Mouse (Mus musculus) intestine, embryonic 16.5 days (tissue): ENCODE measurements at regions not wholly inside any gene's neighbourhood (a gene's known extent, or its start where the extent isn't known, plus 50 kb on each side); places are given as distances from the start of the nearest gene placed in this dataset.

Source experiments
- ATAC-seq: fragments of 200-750 bp; cut with Nextera tagmentation; 2 replicates; pipeline ENCODE4 v1.8.0; 2017; ENCODE audit warnings: moderate TSS enrichment, moderate library complexity
- H3K27ac ChIP-seq: fragments of 300-500 bp; sonication (generic); 2 replicates; pipeline ENCODE4 v1.5.1; 2014; ENCODE audit warnings: mild to moderate bottlenecking, low read length
- H3K27me3 ChIP-seq: fragments of 300-500 bp; sonication (generic); replicated peaks from 2 replicates; pipeline ENCODE4 v1.6.1; 2014; ENCODE audit warnings: low read length, control low read depth, mixed read lengths; ENCODE audit not compliant: control insufficient read depth, insufficient read depth
- H3K36me3 ChIP-seq: fragments of 300-500 bp; sonication (generic); 2 replicates; pipeline ENCODE4 v1.6.1; 2014; ENCODE audit warnings: low read length, control low read depth; ENCODE audit not compliant: control insufficient read depth, insufficient read depth
- H3K4me1 ChIP-seq: fragments of 300-500 bp; sonication (generic); 2 replicates; pipeline ENCODE4 v1.6.1; 2014; ENCODE audit warnings: low read length, control low read depth, mixed read lengths; ENCODE audit not compliant: control insufficient read depth, insufficient read depth
- H3K4me2 ChIP-seq: fragments of 300-500 bp; sonication (generic); 2 replicates; pipeline ENCODE4 v1.6.1; 2014; ENCODE audit warnings: low read depth, low read length, control low read depth
- H3K4me3 ChIP-seq: fragments of 300-500 bp; sonication (generic); 2 replicates; pipeline ENCODE4 v1.5.1; 2014; ENCODE audit warnings: mild to moderate bottlenecking, low read length
- H3K9ac ChIP-seq: fragments of 300-500 bp; sonication (generic); 2 replicates; pipeline ENCODE4 v1.6.1; 2014; ENCODE audit warnings: low read depth, low read length
- H3K9me3 ChIP-seq: fragments of 300-500 bp; sonication (generic); 2 replicates; pipeline ENCODE4 v1.6.1; 2016; ENCODE audit warnings: low read length, control low read depth; ENCODE audit not compliant: control insufficient read depth
- WGBS: fragments of 180-500 bp; shearing (Covaris S2); extraction: QIAGEN DNeasy Blood & Tissue Kit; methylation state at CpG from one replicate; pipeline ENCODE4 v1.1.7; 2014; 5-methylcytosine and 5-hydroxymethylcytosine counted together

GRCm38 (mm10) chr13:70989999-70990645, 148.5 kb upstream of the Adamts16 start:
- Histone ChIP-seq H3K9ac (no peak overlapping the region), H3K27me3 (no peaks in the 10 kb centered on the region), H3K9me3 (no peaks in the 10 kb centered on the region), H3K4me3 (no peak overlapping the region), H3K4me2 (no peak overlapping the region), H3K36me3 (no peaks in the 10 kb centered on the region), H3K27ac (no peak overlapping the region), H3K4me1 (no peaks in the 10 kb centered on the region)
- 87% methylated on average over 10 of the region's 10 CpGs for WGBS
- ATAC-seq, result no peak

GRCm38 (mm10) chr13:70979344-70979743, 137.7 kb upstream of the Adamts16 start:
- Histone ChIP-seq H3K9ac (no peak overlapping the region), H3K4me1 (no peaks in the 10 kb centered on the region), H3K36me3 (no peaks in the 10 kb centered on the region), H3K9me3 (no peaks in the 10 kb centered on the region), H3K27me3 (no peaks in the 10 kb centered on the region), H3K4me3 (no peak overlapping the region), H3K4me2 (no peak overlapping the region), H3K27ac (no peak overlapping the region)
- 90% methylated on average over 1 of the region's 1 CpGs for WGBS
- no peak for ATAC-seq

GRCm38 (mm10) chr13:70978547-70979307, 137.1 kb upstream of the Adamts16 start:
- H3K4me1 ChIP-seq, result no peaks in the 10 kb centered on the region
- H3K9me3 ChIP-seq, result no peaks in the 10 kb centered on the region
- H3K9ac ChIP-seq, result no peak overlapping the region
- H3K4me2 ChIP-seq, result no peak overlapping the region
- no peaks in the 10 kb centered on the region for H3K27me3 ChIP-seq
- WGBS, result 81% methylated on average over 4 of the region's 5 CpGs
- H3K27ac ChIP-seq, result no peak overlapping the region
- H3K4me3 ChIP-seq, result no peak overlapping the region
- no peaks in the 10 kb centered on the region for H3K36me3 ChIP-seq
- ATAC-seq, result no peak

- no peak overlapping the region for H3K9ac ChIP-seq
- 78% methylated on average over 9 of the region's 9 CpGs for WGBS
- H3K4me2 ChIP-seq, result no peak overlapping the region
- no peaks in the 10 kb centered on the region for H3K27me3 ChIP-seq
- ATAC-seq, result no peak
- H3K4me1 ChIP-seq, result no peaks in the 10 kb centered on the region
- no peaks in the 10 kb centered on the region for H3K36me3 ChIP-seq
- no peak overlapping the region for H3K4me3 ChIP-seq
- H3K27ac ChIP-seq, result no peak overlapping the region
- no peaks in the 10 kb centered on the region for H3K9me3 ChIP-seq
These were observed 128.0 kb upstream of the Adamts16 start for GRCm38 (mm10) chr13:70969596-70969995.

- 61% methylated on average over 3 of the region's 3 CpGs for WGBS
- Histone ChIP-seq H3K9me3 (no peaks in the 10 kb centered on the region), H3K27me3 (no peaks in the 10 kb centered on the region), H3K27ac (no peak overlapping the region), H3K36me3 (no peaks in the 10 kb centered on the region), H3K4me1 (no peaks in the 10 kb centered on the region), H3K4me2 (no peak overlapping the region), H3K9ac (no peak overlapping the region), H3K4me3 (no peak overlapping the region)
- ATAC-seq, result no peak
These were observed 126.2 kb upstream of the Adamts16 start for GRCm38 (mm10) chr13:70967781-70968180.

GRCm38 (mm10) chr13:70963384-70963783, 121.8 kb upstream of the Adamts16 start:
- no peak overlapping the region for H3K4me3 ChIP-seq
- H3K27me3 ChIP-seq, result no peaks in the 10 kb centered on the region
- no peaks in the 10 kb centered on the region for H3K9me3 ChIP-seq
- WGBS, result 73% methylated on average over 2 of the region's 2 CpGs
- H3K4me1 ChIP-seq, result no peaks in the 10 kb centered on the region
- ATAC-seq, result no peak
- no peaks in the 10 kb centered on the region for H3K36me3 ChIP-seq
- H3K4me2 ChIP-seq, result no peak overlapping the region
- H3K27ac ChIP-seq, result no peak overlapping the region
- no peak overlapping the region for H3K9ac ChIP-seq

- Histone ChIP-seq H3K9me3 (no peaks in the 10 kb centered on the region), H3K4me3 (no peak overlapping the region), H3K9ac (no peak overlapping the region), H3K36me3 (no peaks in the 10 kb centered on the region), H3K4me2 (no peak overlapping the region), H3K4me1 (no peaks in the 10 kb centered on the region), H3K27ac (no peak overlapping the region), H3K27me3 (no peaks in the 10 kb centered on the region)
- no peak for ATAC-seq
- WGBS, result 65% methylated on average over 7 of the region's 7 CpGs
These were observed 92.9 kb upstream of the Adamts16 start for GRCm38 (mm10) chr13:70934309-70935037.

- no peaks in the 10 kb centered on the region for H3K27me3 ChIP-seq
- no peaks in the 10 kb centered on the region for H3K4me1 ChIP-seq
- H3K4me2 ChIP-seq, result no peak overlapping the region
- no peaks in the 10 kb centered on the region for H3K36me3 ChIP-seq
- no peak overlapping the region for H3K9ac ChIP-seq
- no peak for ATAC-seq
- no peak overlapping the region for H3K27ac ChIP-seq
- 90% methylated on average over 1 of the region's 1 CpGs for WGBS
- no peaks in the 10 kb centered on the region for H3K9me3 ChIP-seq
- H3K4me3 ChIP-seq, result no peak overlapping the region
These were observed 72.2 kb upstream of the Adamts16 start for GRCm38 (mm10) chr13:70913834-70914233.

- no peak overlapping the region for H3K27ac ChIP-seq
These were observed 69.3 kb upstream of the Adamts16 start for GRCm38 (mm10) chr13:70910934-70911333.

More at GRCm38 (mm10) chr13:70910934-70911333, 69.3 kb upstream of the Adamts16 start:
- Histone ChIP-seq H3K4me3 (no peak overlapping the region), H3K4me2 (no peak overlapping the region), H3K9ac (no peak overlapping the region), H3K27me3 (no peaks in the 10 kb centered on the region), H3K4me1 (no peaks in the 10 kb centered on the region), H3K36me3 (no peaks in the 10 kb centered on the region), H3K9me3 (no peaks in the 10 kb centered on the region)
- no peak for ATAC-seq
